Mouse (Mus musculus) erythroblast, embryonic 14.5 days (primary cell): ENCODE results near the gene Ulk3.

Source experiments
- GATA1 ChIP-seq: IDR thresholded peaks from 2 replicates; pipeline ENCODE4 v1.6.1; 2012; ENCODE audit warnings: low read length, inconsistent platforms, mixed read lengths
- TAL1 ChIP-seq: IDR thresholded peaks from 3 replicates; pipeline ENCODE4 v1.6.1; 2012; ENCODE audit warnings: low read length, inconsistent platforms, mixed read lengths

DNA sequence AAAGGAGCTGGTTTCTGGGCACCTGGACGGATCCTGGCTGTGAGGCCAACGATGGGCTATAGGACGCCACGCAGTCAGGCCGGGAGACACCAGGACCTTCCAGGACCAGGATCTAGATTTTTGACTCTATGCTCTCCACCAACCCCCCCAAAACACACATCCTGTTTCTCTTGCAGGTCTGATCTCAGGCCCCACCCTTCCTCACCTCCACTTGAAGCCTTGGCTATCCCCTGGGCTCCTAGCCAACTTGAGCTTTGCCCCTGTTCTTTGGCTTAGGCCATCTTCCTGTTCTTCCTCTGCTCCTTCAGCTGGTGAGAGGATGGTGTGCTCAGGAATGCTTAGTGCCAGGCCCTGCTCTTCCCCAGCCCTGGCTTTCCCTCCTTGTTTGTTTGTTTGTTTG lies 31.4 kb downstream of the Ulk3 start, which contains the start of gene Lman1l:
- TF ChIP-seq TAL1 (no peak), GATA1 (no peak)
